Comparison of ENCODE assay signal across 15 mouse cellular contexts in genomic region chr1:39391652-39392051, GRCm38 (mm10). TPM values are rescaled to one million over a fixed set of nuclear protein-coding genes. Genes with fewer than 3 reads are reported as not detected.
A peak's percentile ranks its signal among the peaks of the same experiment; 100 is the strongest.
DNase-seq lines count a peak whose midpoint lies in the region; ATAC-seq lines count a peak whose summit lies in the region.
"Had no signal": no experiment of that assay in that cellular context is flagged by ENCODE, and none has a peak within 500 bp of the region (broad histone marks: within the 10 kb centered on the region; RNA-seq: fewer than 3 reads in every experiment).

No protein-coding gene starts in this region.

- no peaks in the 10 kb centered on the region for H3K4me1 ChIP-seq in heart, embryonic 11.5 days (ENCODE audit: control insufficient read depth, insufficient read depth, low read length)
- H3K4me1 ChIP-seq in kidney, embryonic 14.5 days (ENCODE audit: control insufficient read depth, insufficient read depth, low read length): no peaks in the 10 kb centered on the region
- H3K4me1 ChIP-seq in kidney, embryonic 15.5 days: no peaks in the 10 kb centered on the region
- no peaks in the 10 kb centered on the region for H3K4me1 ChIP-seq in neural tube, embryonic 14.5 days (ENCODE audit: control insufficient read depth, insufficient read depth, low read length)
- no peaks in the 10 kb centered on the region for H3K4me1 ChIP-seq in midbrain, embryonic 16.5 days (ENCODE audit: control insufficient read depth, insufficient read depth, low read length)
- H3K4me1 ChIP-seq: neural tube, embryonic 15.5 days; stomach, embryonic 15.5 days had no signal

- H3K9me3 ChIP-seq in heart, embryonic 11.5 days (replicated peaks; ENCODE audit: control insufficient read depth, low read length): no peaks in the 10 kb centered on the region
- H3K9me3 ChIP-seq in kidney, embryonic 14.5 days (ENCODE audit: control insufficient read depth, low read length): no peaks in the 10 kb centered on the region
- no peaks in the 10 kb centered on the region for H3K9me3 ChIP-seq in kidney, embryonic 15.5 days (replicated peaks)
- no peaks in the 10 kb centered on the region for H3K9me3 ChIP-seq in neural tube, embryonic 14.5 days (ENCODE audit: control insufficient read depth, low read length)
- H3K9me3 ChIP-seq in midbrain, embryonic 16.5 days (replicated peaks; ENCODE audit: control insufficient read depth, low read length, poor library complexity, severe bottlenecking): no peaks in the 10 kb centered on the region
- H3K9me3 ChIP-seq: embryonic facial prominence, embryonic 12.5 days; limb, embryonic 13.5 days; lung, embryonic 15.5 days; neural tube, embryonic 15.5 days; stomach, embryonic 15.5 days had no signal

- H3K9ac ChIP-seq in heart, embryonic 11.5 days (ENCODE audit: low read depth, low read length): no peak overlapping the region
- no peak overlapping the region for H3K9ac ChIP-seq in kidney, embryonic 14.5 days (ENCODE audit: low read depth, low read length)
- H3K9ac ChIP-seq in kidney, embryonic 15.5 days: no peak overlapping the region
- no peak overlapping the region for H3K9ac ChIP-seq in neural tube, embryonic 14.5 days (replicated peaks; ENCODE audit: low read depth, low read length)
- no peak overlapping the region for H3K9ac ChIP-seq in midbrain, embryonic 16.5 days (ENCODE audit: low read depth, low read length)
- H3K9ac ChIP-seq: embryonic facial prominence, embryonic 12.5 days; limb, embryonic 13.5 days; lung, embryonic 15.5 days; neural tube, embryonic 15.5 days; stomach, embryonic 15.5 days had no signal

- H3K4me2 ChIP-seq in heart, embryonic 11.5 days: no peak overlapping the region
- H3K4me2 ChIP-seq in kidney, embryonic 14.5 days (replicated peaks; ENCODE audit: low read depth, low read length): no peak overlapping the region
- H3K4me2 ChIP-seq in kidney, embryonic 15.5 days: no peak overlapping the region
- H3K4me2 ChIP-seq in neural tube, embryonic 14.5 days (ENCODE audit: low read depth, low read length): no peak overlapping the region
- no peak overlapping the region for H3K4me2 ChIP-seq in midbrain, embryonic 16.5 days (ENCODE audit: low read length)
- H3K4me2 ChIP-seq: liver, embryonic 11.5 days; lung, embryonic 15.5 days; neural tube, embryonic 15.5 days; stomach, embryonic 15.5 days had no signal

- no peak overlapping the region for H3K4me3 ChIP-seq in heart, embryonic 11.5 days (ENCODE audit: low read depth, low read length)
- no peak overlapping the region for H3K4me3 ChIP-seq in kidney, embryonic 14.5 days (ENCODE audit: low read length)
- H3K4me3 ChIP-seq in kidney, embryonic 15.5 days (replicated peaks): no peak overlapping the region
- H3K4me3 ChIP-seq in neural tube, embryonic 14.5 days (ENCODE audit: low read depth, low read length): no peak overlapping the region
- no peak overlapping the region for H3K4me3 ChIP-seq in midbrain, embryonic 16.5 days (ENCODE audit: low read depth, low read length)
- H3K4me3 ChIP-seq: embryonic facial prominence, embryonic 12.5 days; heart, adult 2 months; limb, embryonic 13.5 days; lung, embryonic 15.5 days; neural tube, embryonic 15.5 days; stomach, embryonic 15.5 days had no signal

- peak; percentile 91 for DNase-seq in heart, adult 11 months
- DNase-seq in neural tube, embryonic 10.5 days (ENCODE audit: extremely low spot score, low spot score): no peak
- no peak for DNase-seq in right cerebral cortex, postnatal 25 days

- no peak overlapping the region for H3K27ac ChIP-seq in heart, embryonic 11.5 days (ENCODE audit: low read depth, low read length)
- no peak overlapping the region for H3K27ac ChIP-seq in kidney, embryonic 14.5 days (ENCODE audit: low read depth, low read length)
- H3K27ac ChIP-seq in kidney, embryonic 15.5 days: no peak overlapping the region
- H3K27ac ChIP-seq in neural tube, embryonic 14.5 days (ENCODE audit: low read depth, low read length): no peak overlapping the region
- no peak overlapping the region for H3K27ac ChIP-seq in midbrain, embryonic 16.5 days (ENCODE audit: low read length)
- H3K27ac ChIP-seq: embryonic facial prominence, embryonic 12.5 days; heart, adult 2 months; limb, embryonic 13.5 days; neural tube, embryonic 15.5 days; stomach, embryonic 15.5 days had no signal

- WGBS in heart, embryonic 11.5 days (ENCODE audit: insufficient replicate concordance): 89% methylated on average over 6 of the region's 6 CpGs
- WGBS in kidney, embryonic 14.5 days: 93% methylated on average over 6 of the region's 6 CpGs
- WGBS in kidney, embryonic 15.5 days: 88% methylated on average over 6 of the region's 6 CpGs
- WGBS in neural tube, embryonic 14.5 days: 94% methylated on average over 6 of the region's 6 CpGs
- WGBS in midbrain, embryonic 16.5 days: 90% methylated on average over 6 of the region's 6 CpGs

- peaks cover 2% of the 10 kb centered on the region; the same call in 1 of the 2 replicates for H3K36me3 ChIP-seq in heart, embryonic 11.5 days (ENCODE audit: control insufficient read depth, insufficient read depth, low read length)
- H3K36me3 ChIP-seq in kidney, embryonic 14.5 days (ENCODE audit: control insufficient read depth, insufficient read depth, low read length): no peaks in the 10 kb centered on the region
- H3K36me3 ChIP-seq in kidney, embryonic 15.5 days: peaks cover 5% of the 10 kb centered on the region
- H3K36me3 ChIP-seq in neural tube, embryonic 14.5 days (ENCODE audit: control insufficient read depth, insufficient read depth, low read length): no peaks in the 10 kb centered on the region
- peaks cover 3% of the 10 kb centered on the region; the same call in 1 of the 2 replicates for H3K36me3 ChIP-seq in midbrain, embryonic 16.5 days (ENCODE audit: control insufficient read depth, insufficient read depth, low read length)
- H3K36me3 ChIP-seq: limb, embryonic 13.5 days; stomach, embryonic 15.5 days had no signal

- H3K27me3 ChIP-seq in heart, embryonic 11.5 days (ENCODE audit: control insufficient read depth, insufficient read depth, low read length): 0 out of 2 replicates have a peak, but pooled peaks cover 4% of the 10 kb centered on the region
- H3K27me3 ChIP-seq in kidney, embryonic 14.5 days (ENCODE audit: control insufficient read depth, insufficient read depth, low read length): no peaks in the 10 kb centered on the region
- H3K27me3 ChIP-seq in kidney, embryonic 15.5 days: no peaks in the 10 kb centered on the region
- no peaks in the 10 kb centered on the region for H3K27me3 ChIP-seq in neural tube, embryonic 14.5 days (ENCODE audit: control insufficient read depth, insufficient read depth, low read length)
- no peaks in the 10 kb centered on the region for H3K27me3 ChIP-seq in midbrain, embryonic 16.5 days (ENCODE audit: control insufficient read depth, insufficient read depth, low read depth, low read length)
- H3K27me3 ChIP-seq: limb, embryonic 13.5 days; lung, embryonic 15.5 days; neural tube, embryonic 15.5 days; stomach, embryonic 15.5 days had no signal

- ATAC-seq in heart, embryonic 11.5 days (replicated peaks; ENCODE audit: insufficient number of reproducible peaks, low FRiP score, low TSS enrichment): no peak
- 0 out of 2 replicates have a peak, but pooled peaks have one; percentile 26 for ATAC-seq in kidney, embryonic 14.5 days (ENCODE audit: low FRiP score, low TSS enrichment)
- no peak for ATAC-seq in kidney, embryonic 15.5 days (replicated peaks; ENCODE audit: low FRiP score)
- ATAC-seq in neural tube, embryonic 14.5 days (ENCODE audit: low read depth): peak; percentile 41; the same call in 1 of the 2 replicates
- peak; percentile 56; the same call in 1 of the 2 replicates for ATAC-seq in midbrain, embryonic 16.5 days

RNA-seq across cellular contexts. Expression of gene Rpl31, which starts 24.0 kb away (rescaled TPM):
- 408 and 438 TPM in 2 replicates for polyA plus RNA-seq in heart, embryonic 11.5 days (2014; fragmentation: Nextera tagmentation; extraction: Ambion mirVana)
- polyA plus RNA-seq in kidney, embryonic 14.5 days (2014; fragmentation: Nextera tagmentation; extraction: Ambion mirVana): 756 and 1,061 TPM in 2 replicates
- 579 and 581 TPM in 2 replicates for polyA plus RNA-seq in kidney, embryonic 15.5 days (2015; fragmentation: Nextera tagmentation; extraction: Ambion mirVana)
- polyA plus RNA-seq in neural tube, embryonic 14.5 days (2014; fragmentation: Nextera tagmentation; extraction: Ambion mirVana): 385 TPM in 2 replicates
- 261 and 295 TPM in 2 replicates for polyA plus RNA-seq in midbrain, embryonic 16.5 days (2015; fragmentation: Nextera tagmentation; extraction: Ambion mirVana)

Comparison
In these comparisons a context has a peak if more than half of its experiments do, and no peak if none do; other contexts are left out.
1. ATAC-seq: peak in kidney, embryonic 14.5 days (single experiment), neural tube, embryonic 14.5 days (single experiment) and midbrain, embryonic 16.5 days (single experiment); none in heart, embryonic 11.5 days (single experiment) and kidney, embryonic 15.5 days (single experiment).